Mouse (Mus musculus): ENCODE data around the gene Ryr2. TPM values are rescaled to one million over a fixed set of nuclear protein-coding genes. Genes with fewer than 3 reads are reported as not detected.

Gene Ryr2
- polyA plus RNA-seq, 2 experiments = 0.37 to 0.79 TPM

DNA sequence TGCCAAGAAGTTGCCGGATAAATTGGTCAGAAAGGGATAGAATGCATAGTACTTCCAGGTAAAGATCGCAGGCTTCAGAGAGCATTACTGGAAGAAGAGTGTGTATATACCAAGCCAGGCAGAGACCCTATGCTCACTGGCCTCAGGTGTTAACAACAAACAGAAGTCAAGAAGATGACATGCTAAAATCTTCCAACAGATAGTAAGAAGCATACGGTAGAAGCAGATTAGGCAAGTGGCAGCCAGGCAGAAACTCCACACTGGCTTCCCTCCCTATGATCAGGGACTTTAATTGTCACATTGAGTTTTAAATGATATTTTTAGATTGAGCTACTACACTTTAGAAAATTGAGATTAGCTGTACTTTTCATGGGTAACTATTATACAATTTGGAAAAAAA lies 268.9 kb downstream of the Ryr2 start:
- no peak for TF ChIP-seq POLR2A (IDR thresholded peaks at IDR 0.05; ENCODE audit: borderline replicate concordance, extremely low read depth, insufficient read depth, insufficient read length)
- DNase-seq (ENCODE audit: low spot score) (no peak), ATAC-seq (ENCODE audit: low FRiP score, low read depth) (no peak)
- Histone ChIP-seq H3K36me3 (ENCODE audit: control insufficient read depth, insufficient read depth, low read length) (no peaks in the 10 kb centered on the region), H3K9me3 (ENCODE audit: control insufficient read depth, low read length) (no peaks in the 10 kb centered on the region), H3K9ac (ENCODE audit: low read depth, low read length, severe bottlenecking) (no peak overlapping the region), H3K27me3 (ENCODE audit: control insufficient read depth, insufficient read depth, low read length) (no peaks in the 10 kb centered on the region), H3K27ac (replicated peaks; ENCODE audit: low read depth, low read length) (no peak overlapping the region), H3K4me1 (ENCODE audit: control insufficient read depth, insufficient read depth, low read length) (no peaks in the 10 kb centered on the region), H3K4me2 (replicated peaks; ENCODE audit: low read depth, low read length, severe bottlenecking) (no peak overlapping the region), H3K4me3 (replicated peaks; ENCODE audit: low read length) (no peak overlapping the region)
- 93% methylated on average over 3 of the region's 3 CpGs for WGBS

DNA sequence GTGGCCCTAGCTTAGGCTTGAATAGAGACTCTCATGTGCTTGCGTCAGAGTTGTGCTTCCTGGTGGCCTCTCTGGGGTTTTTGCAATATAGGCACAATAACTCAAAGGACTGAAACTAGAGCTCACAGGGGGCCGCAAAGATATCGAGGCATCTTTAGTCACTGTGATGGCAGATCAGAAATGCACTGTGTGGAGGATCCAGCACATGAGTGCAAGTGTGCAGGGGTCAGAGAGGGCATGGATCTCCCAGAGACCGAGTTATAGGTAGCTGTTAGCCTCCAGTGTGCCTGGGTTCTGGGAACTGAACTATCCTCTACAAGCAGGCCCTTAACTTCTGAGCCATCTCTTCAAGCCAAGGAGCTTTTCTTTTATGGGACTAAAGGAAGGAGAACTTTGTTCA lies 269.6 kb downstream of the Ryr2 start:
- no peaks in the 10 kb centered on the region for H3K36me3 ChIP-seq (ENCODE audit: control insufficient read depth, insufficient read depth, low read length)
- TF ChIP-seq POLR2A (IDR thresholded peaks at IDR 0.05; ENCODE audit: borderline replicate concordance, extremely low read depth, insufficient read depth, insufficient read length) = no peak
- 78% methylated on average over 4 of the region's 4 CpGs for WGBS

DNA sequence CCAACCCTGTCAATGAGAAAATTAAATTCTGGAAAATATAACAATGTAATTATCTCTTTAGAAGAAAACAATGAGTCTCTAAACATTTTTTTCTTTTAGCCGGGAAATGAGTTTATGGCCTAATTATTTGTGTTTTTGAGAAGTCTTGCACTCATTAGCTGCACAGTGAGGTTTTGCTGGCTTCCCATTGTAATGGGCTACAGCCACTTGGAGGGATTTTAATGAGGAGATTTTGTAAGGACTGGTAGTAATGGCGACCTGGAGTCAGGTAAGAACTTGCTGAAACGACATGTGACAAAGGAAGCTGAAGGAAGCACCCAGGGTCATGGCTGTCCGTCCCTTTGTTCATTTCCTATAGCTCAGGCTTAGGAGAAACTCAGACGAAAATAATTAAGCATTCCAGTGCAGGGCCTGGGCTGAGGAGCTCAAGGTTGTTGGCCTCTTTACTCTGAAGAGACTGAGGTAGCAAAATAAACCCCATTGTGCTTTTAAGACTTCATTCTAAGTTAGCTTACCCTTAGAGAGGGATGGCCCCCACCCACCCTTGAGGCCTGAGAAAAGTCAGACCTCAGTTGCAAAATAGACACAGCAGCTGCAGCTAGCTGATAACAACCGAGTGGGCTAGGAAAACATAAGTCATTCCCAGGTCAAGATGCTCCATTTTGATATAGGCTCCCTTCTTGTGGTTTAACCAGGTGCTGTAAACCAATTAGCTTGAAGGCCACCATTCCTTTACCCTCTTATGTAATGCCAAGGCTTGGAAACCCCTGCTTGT lies 270.3 kb downstream of the Ryr2 start:
- Histone ChIP-seq H3K4me3 (replicated peaks; ENCODE audit: low read length) (no peak overlapping the region), H3K4me1 (ENCODE audit: control insufficient read depth, insufficient read depth, low read length) (no peaks in the 10 kb centered on the region), H3K27ac (replicated peaks; ENCODE audit: low read depth, low read length) (no peak overlapping the region), H3K4me2 (replicated peaks; ENCODE audit: low read depth, low read length, severe bottlenecking) (no peak overlapping the region), H3K9me3 (ENCODE audit: control insufficient read depth, low read length) (no peaks in the 10 kb centered on the region), H3K9ac (ENCODE audit: low read depth, low read length, severe bottlenecking) (no peak overlapping the region), H3K36me3 (ENCODE audit: control insufficient read depth, insufficient read depth, low read length) (no peaks in the 10 kb centered on the region), H3K27me3 (ENCODE audit: control insufficient read depth, insufficient read depth, low read length) (no peaks in the 10 kb centered on the region)
- TF ChIP-seq POLR2A (IDR thresholded peaks at IDR 0.05; ENCODE audit: borderline replicate concordance, extremely low read depth, insufficient read depth, insufficient read length) = no peak
- DNase-seq (ENCODE audit: low spot score) = no peak
- WGBS = 45% methylated on average over 6 of the region's 6 CpGs
- ATAC-seq (ENCODE audit: low FRiP score, low read depth) = no peak

More for the DNA sequence above, 269.6 kb downstream of the Ryr2 start:
- H3K9me3 ChIP-seq (ENCODE audit: control insufficient read depth, low read length) = no peaks in the 10 kb centered on the region
- DNase-seq (ENCODE audit: low spot score) = no peak
- no peak overlapping the region for H3K27ac ChIP-seq (replicated peaks; ENCODE audit: low read depth, low read length)
- ATAC-seq (ENCODE audit: low FRiP score, low read depth) = no peak
- no peak overlapping the region for H3K4me2 ChIP-seq (replicated peaks; ENCODE audit: low read depth, low read length, severe bottlenecking)
- no peak overlapping the region for H3K4me3 ChIP-seq (replicated peaks; ENCODE audit: low read length)
- no peaks in the 10 kb centered on the region for H3K27me3 ChIP-seq (ENCODE audit: control insufficient read depth, insufficient read depth, low read length)
- H3K4me1 ChIP-seq (ENCODE audit: control insufficient read depth, insufficient read depth, low read length) = no peaks in the 10 kb centered on the region
- no peak overlapping the region for H3K9ac ChIP-seq (ENCODE audit: low read depth, low read length, severe bottlenecking)

DNA sequence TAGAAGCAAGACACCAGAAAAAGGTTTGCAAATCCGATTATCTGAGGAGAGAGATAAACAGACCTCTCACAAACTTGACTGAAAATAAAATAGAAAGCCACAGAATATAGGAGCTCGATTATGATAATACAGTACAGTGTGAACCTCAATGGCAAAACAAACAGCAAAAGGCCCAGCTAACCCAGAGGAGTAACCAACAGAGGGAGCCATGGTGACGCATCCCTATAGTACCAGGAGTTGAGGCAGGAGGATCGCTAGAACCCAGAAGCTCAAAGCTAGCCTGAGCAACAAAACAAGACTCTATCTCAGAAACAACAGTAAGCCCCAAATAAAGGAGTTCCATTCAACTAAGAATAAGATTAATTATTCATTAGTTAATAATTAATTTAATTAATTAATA lies 275.5 kb downstream of the Ryr2 start:
- no peaks in the 10 kb centered on the region for H3K4me1 ChIP-seq (ENCODE audit: control insufficient read depth, insufficient read depth, low read length)
- H3K27me3 ChIP-seq (ENCODE audit: control insufficient read depth, insufficient read depth, low read length) = no peaks in the 10 kb centered on the region
- 77% methylated on average over 4 of the region's 4 CpGs for WGBS
- H3K4me2 ChIP-seq (replicated peaks; ENCODE audit: low read depth, low read length, severe bottlenecking) = no peak overlapping the region
- no peak for TF ChIP-seq POLR2A (IDR thresholded peaks at IDR 0.05; ENCODE audit: borderline replicate concordance, extremely low read depth, insufficient read depth, insufficient read length)
- DNase-seq (ENCODE audit: low spot score) (no peak), ATAC-seq (ENCODE audit: low FRiP score, low read depth) (no peak)
- H3K27ac ChIP-seq (replicated peaks; ENCODE audit: low read depth, low read length) = no peak overlapping the region
- no peak overlapping the region for H3K4me3 ChIP-seq (replicated peaks; ENCODE audit: low read length)
- H3K9me3 ChIP-seq (ENCODE audit: control insufficient read depth, low read length) = no peaks in the 10 kb centered on the region
- no peak overlapping the region for H3K9ac ChIP-seq (ENCODE audit: low read depth, low read length, severe bottlenecking)
- no peaks in the 10 kb centered on the region for H3K36me3 ChIP-seq (ENCODE audit: control insufficient read depth, insufficient read depth, low read length)

DNA sequence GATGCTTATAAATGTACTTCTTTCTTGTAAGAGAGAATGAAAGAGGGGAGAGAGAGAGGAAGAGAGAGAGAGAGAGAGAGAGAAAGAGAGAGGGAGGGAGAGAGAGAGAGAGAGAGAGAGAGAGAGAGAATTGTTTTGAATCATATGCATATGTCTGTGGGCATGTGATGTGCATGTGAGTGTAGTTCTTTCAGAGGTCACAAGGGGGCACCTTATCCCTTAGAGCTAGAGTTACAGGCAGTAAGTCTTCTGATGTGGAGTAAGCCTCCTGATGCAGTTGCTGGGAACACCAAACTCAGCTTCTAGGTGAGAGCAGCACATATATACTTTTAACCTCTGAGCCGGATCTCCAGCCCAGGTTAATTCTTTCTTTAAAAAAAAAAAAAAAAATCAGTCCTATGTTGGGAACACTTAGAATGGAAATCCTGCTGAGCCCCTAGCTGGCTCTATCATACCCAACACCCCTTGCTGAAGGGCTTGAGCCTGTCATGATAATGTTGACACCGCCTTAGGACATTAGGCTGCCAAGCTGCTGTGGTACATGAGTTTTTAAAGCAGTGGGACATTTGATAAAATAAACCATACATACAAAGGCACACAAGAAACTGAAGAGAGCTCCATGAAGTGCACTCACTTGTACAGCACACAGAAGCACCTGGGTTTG lies 281.1 kb downstream of the Ryr2 start:
- no peak overlapping the region for H3K27ac ChIP-seq (replicated peaks; ENCODE audit: low read depth, low read length)
- H3K27me3 ChIP-seq (ENCODE audit: control insufficient read depth, insufficient read depth, low read length) = no peaks in the 10 kb centered on the region
- no peaks in the 10 kb centered on the region for H3K4me1 ChIP-seq (ENCODE audit: control insufficient read depth, insufficient read depth, low read length)
- no peak for TF ChIP-seq POLR2A (IDR thresholded peaks at IDR 0.05; ENCODE audit: borderline replicate concordance, extremely low read depth, insufficient read depth, insufficient read length)
- H3K9me3 ChIP-seq (ENCODE audit: control insufficient read depth, low read length) = no peaks in the 10 kb centered on the region
- H3K4me2 ChIP-seq (replicated peaks; ENCODE audit: low read depth, low read length, severe bottlenecking) = no peak overlapping the region
- DNase-seq (ENCODE audit: low spot score) = no peak
- no peak overlapping the region for H3K9ac ChIP-seq (ENCODE audit: low read depth, low read length, severe bottlenecking)
- no peak for ATAC-seq (ENCODE audit: low FRiP score, low read depth)
- no peak overlapping the region for H3K4me3 ChIP-seq (replicated peaks; ENCODE audit: low read length)
- no peaks in the 10 kb centered on the region for H3K36me3 ChIP-seq (ENCODE audit: control insufficient read depth, insufficient read depth, low read length)
- WGBS = 93% methylated on average over 2 of the region's 2 CpGs

Measured in limb, embryonic 14.5 days (tissue).